Mouse (Mus musculus) liver, postnatal 0 days (tissue): Measurements from ENCODE around the gene Bag2. TPM values are rescaled to one million over a fixed set of nuclear protein-coding genes. Genes with fewer than 3 reads are reported as not detected.

Experiments
- ATAC-seq: fragments of 200-750 bp; cut with Nextera tagmentation; 2 replicates; pipeline ENCODE4 v1.8.0; 2017; ENCODE audit warnings: mild to moderate bottlenecking, moderate library complexity
- DNase-seq: peaks from one replicate; pipeline ENCODE4 v3.0.0-alpha.2; 2016
- H3K27ac ChIP-seq: fragments of 300-500 bp; sonication (generic); 2 replicates; pipeline ENCODE4 v1.5.1; 2014; ENCODE audit warnings: antibody characterized with exemption, moderate library complexity, mild to moderate bottlenecking, low read depth
- H3K27me3 ChIP-seq: fragments of 300-500 bp; sonication (generic); 2 replicates; pipeline ENCODE4 v1.6.1; 2014; ENCODE audit warnings: low read length, control low read depth, mixed read lengths; ENCODE audit not compliant: insufficient read depth
- H3K36me3 ChIP-seq: fragments of 300-500 bp; sonication (generic); replicated peaks from 2 replicates; pipeline ENCODE4 v1.6.1; 2014; ENCODE audit warnings: mild to moderate bottlenecking, control low read depth, low read length, moderate library complexity, mixed read lengths; ENCODE audit not compliant: insufficient read depth
- H3K4me1 ChIP-seq: fragments of 300-500 bp; sonication (generic); 2 replicates; pipeline ENCODE4 v1.6.1; 2014; ENCODE audit warnings: antibody characterized with exemption, mild to moderate bottlenecking, control low read depth; ENCODE audit not compliant: insufficient read depth
- H3K4me2 ChIP-seq: fragments of 300-500 bp; sonication (generic); 2 replicates; pipeline ENCODE4 v1.6.1; 2014; ENCODE audit warnings: low read depth, mild to moderate bottlenecking, low read length, moderate library complexity, mixed read lengths
- H3K4me3 ChIP-seq: fragments of 300-500 bp; sonication (generic); 2 replicates; pipeline ENCODE4 v1.5.1; 2014; ENCODE audit warnings: low read depth, low read length
- H3K9ac ChIP-seq: fragments of 300-500 bp; sonication (generic); replicated peaks from 2 replicates; pipeline ENCODE4 v1.6.1; 2014; ENCODE audit warnings: mild to moderate bottlenecking, moderate library complexity
- H3K9me3 ChIP-seq: fragments of 300-500 bp; sonication (generic); 2 replicates; pipeline ENCODE4 v1.6.1; 2016; ENCODE audit warnings: mild to moderate bottlenecking, control low read depth, low read length, mixed read lengths
- CTCF ChIP-seq: sonication (generic); IDR thresholded peaks from 2 replicates; pipeline ENCODE4 v1.5.1; 2016; ENCODE audit warnings: antibody characterized with exemption, low read depth
- EP300 ChIP-seq: IDR thresholded peaks from 2 replicates; pipeline ENCODE4 v1.6.1; 2016; ENCODE audit warnings: antibody characterized with exemption, low read depth, mild to moderate bottlenecking
- WGBS: fragments of 180-500 bp; shearing (Covaris S2); extraction: QIAGEN DNeasy Blood & Tissue Kit; methylation state at CpG from one replicate; pipeline ENCODE4 v1.1.7; 2014; ENCODE audit not compliant: insufficient replicate concordance; 5-methylcytosine and 5-hydroxymethylcytosine counted together
- polyA plus RNA-seq: library from polyadenylated mRNA; unstranded; fragments of >200 nt; fragmentation: Nextera tagmentation; extraction: Ambion mirVana; gene quantifications from 2 replicates; pipeline ENCODE4 v1.2.1, GENCODE M21; 2015

Bag2 gene
- polyA plus RNA-seq, 1 experiment from 2014 or later = 16.0 TPM

DNA sequence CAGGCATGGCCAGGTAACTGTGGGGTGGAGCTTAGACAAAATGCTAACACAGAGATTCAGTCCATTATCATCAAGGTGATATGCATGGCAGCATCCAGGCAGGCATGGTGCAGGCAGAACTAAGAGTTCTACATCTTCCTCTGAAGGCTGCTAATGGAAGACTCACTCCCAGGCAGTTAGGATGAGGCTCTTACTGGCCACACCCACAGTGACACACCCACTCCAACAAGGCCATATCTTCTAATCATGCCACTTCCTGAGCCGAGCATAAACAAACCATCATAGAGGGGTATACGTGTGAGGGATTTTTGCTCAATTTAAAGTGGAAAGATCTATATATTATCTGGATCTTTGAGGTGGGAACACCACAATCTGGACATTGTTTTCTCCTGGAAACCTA, 48.0 kb downstream of the Bag2 start:
- ATAC-seq = no peak
- Histone ChIP-seq H3K4me2 (no peak overlapping the region), H3K9me3 (no peaks in the 10 kb centered on the region), H3K27ac (no peak overlapping the region), H3K4me3 (no peak overlapping the region), H3K4me1 (no peaks in the 10 kb centered on the region), H3K9ac (no peak overlapping the region), H3K27me3 (no peaks in the 10 kb centered on the region), H3K36me3 (no peaks in the 10 kb centered on the region)
- 25% methylated on average over 2 of the region's 2 CpGs for WGBS
- no peak for DNase-seq
- TF ChIP-seq CTCF = no peak
- no peak for TF ChIP-seq EP300

DNA sequence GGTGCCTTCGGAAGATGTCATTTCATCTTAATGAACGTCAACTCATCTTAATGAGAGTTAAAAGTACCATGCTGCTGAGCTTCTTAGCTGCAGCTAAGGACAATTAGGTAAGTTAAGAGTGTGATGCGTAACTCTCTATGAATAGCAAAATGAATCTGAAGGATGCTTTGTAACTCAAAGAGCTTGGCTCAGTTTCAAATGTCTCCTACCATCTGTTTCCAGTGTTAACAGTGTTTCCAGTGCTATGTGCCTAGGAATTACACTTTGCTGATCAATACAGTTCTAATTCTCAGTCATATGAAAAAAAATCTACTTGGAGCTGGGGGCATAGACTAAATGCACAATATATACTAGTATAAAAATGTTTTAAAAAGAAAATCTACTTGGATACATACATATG, 56.4 kb downstream of the Bag2 start:
- Histone ChIP-seq H3K9ac (no peak overlapping the region), H3K4me2 (no peak overlapping the region), H3K9me3 (no peaks in the 10 kb centered on the region), H3K27ac (no peak overlapping the region), H3K4me3 (no peak overlapping the region), H3K4me1 (no peaks in the 10 kb centered on the region), H3K27me3 (no peaks in the 10 kb centered on the region), H3K36me3 (no peaks in the 10 kb centered on the region)
- DNase-seq = no peak
- no peak for ATAC-seq
- no peak for TF ChIP-seq CTCF
- TF ChIP-seq EP300 = no peak
- 72% methylated on average over 3 of the region's 3 CpGs for WGBS

DNA sequence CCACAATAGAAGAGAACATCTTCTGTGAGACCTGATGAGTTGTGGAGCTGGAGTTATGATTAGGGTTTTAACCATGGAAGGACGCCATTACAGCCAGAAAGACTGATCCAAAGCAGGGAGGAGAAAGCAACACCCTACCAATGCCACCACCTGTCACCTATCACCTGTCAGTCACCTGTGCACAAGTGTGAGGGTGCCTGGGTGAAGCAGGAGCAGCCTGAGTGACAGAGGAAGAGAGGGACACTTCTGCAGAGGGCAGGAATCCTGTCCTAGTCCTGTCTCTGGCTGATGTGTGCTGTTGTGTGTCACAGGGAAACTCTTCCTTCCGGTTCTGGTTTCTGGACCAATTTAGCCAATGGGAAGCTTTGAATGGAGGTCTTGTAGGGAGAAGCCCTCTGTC, 61.6 kb downstream of the Bag2 start:
- no peak overlapping the region for H3K4me2 ChIP-seq
- no peak overlapping the region for H3K27ac ChIP-seq
- no peaks in the 10 kb centered on the region for H3K36me3 ChIP-seq
- H3K9ac ChIP-seq = no peak overlapping the region
- no peak for TF ChIP-seq EP300
- no peak for TF ChIP-seq CTCF
- H3K27me3 ChIP-seq = no peaks in the 10 kb centered on the region
- 69% methylated on average over 2 of the region's 2 CpGs for WGBS
- H3K4me1 ChIP-seq = no peaks in the 10 kb centered on the region
- DNase-seq (no peak), ATAC-seq (no peak)
- no peaks in the 10 kb centered on the region for H3K9me3 ChIP-seq
- no peak overlapping the region for H3K4me3 ChIP-seq

Other genes with a start within 250 kb of the Bag2 start
- gene Prim2, start 88.0 kb downstream of the Bag2 start, polyA plus RNA-seq = 14.1 and 15.7 TPM in 2 replicates
- gene Rab23, start 37.9 kb downstream of the Bag2 start, polyA plus RNA-seq = 2.3 and 2.8 TPM in 2 replicates
- gene Zfp451, start 56.8 kb upstream of the Bag2 start, polyA plus RNA-seq = 3.8 and 4.4 TPM in 2 replicates
- gene Bend6, start 150.0 kb upstream of the Bag2 start, polyA plus RNA-seq = 0.12 and 0.22 TPM in 2 replicates
- gene Dst, start 150.4 kb upstream of the Bag2 start, polyA plus RNA-seq = 6.0 and 6.4 TPM in 2 replicates